Mouse (Mus musculus): ENCODE data around the gene Apoc2. TPM values are rescaled to one million over a fixed set of nuclear protein-coding genes. Genes with fewer than 3 reads are reported as not detected.
"Not testable (repeated sequence)": the region's sequence is repeated elsewhere in the genome, so short reads cannot be mapped to it uniquely, and the experiment has no call there.

Apoc2 gene
- polyA plus RNA-seq, 1 experiment from 2014 or later = not detected

GRCm38 (mm10) chr7:19688101-19688500, 10.4 kb upstream of the Apoc2 start:
- no peak overlapping the region for H3K4me3 ChIP-seq (replicated peaks)
- H3K36me3 ChIP-seq (replicated peaks) = no peaks in the 10 kb centered on the region
- H3K27me3 ChIP-seq = no peaks in the 10 kb centered on the region
- H3K4me2 ChIP-seq = no peak overlapping the region
- ATAC-seq (ENCODE audit: low FRiP score) = no peak
- 94% methylated on average over 10 of the region's 10 CpGs for WGBS
- no peaks in the 10 kb centered on the region for H3K9me3 ChIP-seq
- no peaks in the 10 kb centered on the region; the same call in 1 of the 2 replicates for H3K4me1 ChIP-seq
- no peak overlapping the region for H3K9ac ChIP-seq
- no peak overlapping the region for H3K27ac ChIP-seq

- not testable (repeated sequence) for H3K36me3 ChIP-seq (replicated peaks); H3K4me3 ChIP-seq (replicated peaks); H3K4me1 ChIP-seq; H3K27ac ChIP-seq; H3K27me3 ChIP-seq; H3K4me2 ChIP-seq; ATAC-seq (ENCODE audit: low FRiP score); H3K9ac ChIP-seq; H3K9me3 ChIP-seq
- WGBS = 70% methylated on average over 8 of the region's 8 CpGs
Observed at GRCm38 (mm10) chr7:19686927-19687583, 9.3 kb upstream of the Apoc2 start.

- Histone ChIP-seq H3K27ac (no peak overlapping the region), H3K27me3 (no peaks in the 10 kb centered on the region), H3K9me3 (no peaks in the 10 kb centered on the region), H3K9ac (no peak overlapping the region), H3K4me2 (no peak overlapping the region), H3K36me3 (replicated peaks) (no peaks in the 10 kb centered on the region), H3K4me1 (no peaks in the 10 kb centered on the region), H3K4me3 (replicated peaks) (no peak overlapping the region)
- 84% methylated on average over 6 of the region's 6 CpGs for WGBS
- no peak for ATAC-seq (ENCODE audit: low FRiP score)
Observed at GRCm38 (mm10) chr7:19686521-19686920, 8.8 kb upstream of the Apoc2 start.

GRCm38 (mm10) chr7:19685374-19685773, 7.6 kb upstream of the Apoc2 start:
- WGBS = 53% methylated on average over 4 of the region's 4 CpGs
- H3K4me1 ChIP-seq = no peaks in the 10 kb centered on the region
- H3K36me3 ChIP-seq (replicated peaks) = no peaks in the 10 kb centered on the region
- no peak overlapping the region for H3K27ac ChIP-seq
- no peaks in the 10 kb centered on the region for H3K27me3 ChIP-seq
- no peak overlapping the region for H3K4me2 ChIP-seq
- H3K9ac ChIP-seq = no peak overlapping the region
- no peaks in the 10 kb centered on the region for H3K9me3 ChIP-seq
- no peak for ATAC-seq (ENCODE audit: low FRiP score)
- H3K4me3 ChIP-seq (replicated peaks) = no peak overlapping the region

GRCm38 (mm10) chr7:19683771-19684201, 6.0 kb upstream of the Apoc2 start:
- Histone ChIP-seq H3K36me3 (replicated peaks) (no peaks in the 10 kb centered on the region), H3K4me1 (no peaks in the 10 kb centered on the region), H3K4me3 (replicated peaks) (no peak overlapping the region), H3K4me2 (no peak overlapping the region), H3K27me3 (no peaks in the 10 kb centered on the region), H3K9ac (no peak overlapping the region), H3K27ac (no peak overlapping the region), H3K9me3 (no peaks in the 10 kb centered on the region)
- WGBS = 85% methylated on average over 6 of the region's 6 CpGs
- ATAC-seq (ENCODE audit: low FRiP score) = no peak

GRCm38 (mm10) chr7:19682979-19683378, 5.2 kb upstream of the Apoc2 start:
- Histone ChIP-seq H3K4me3 (replicated peaks) (no peak overlapping the region), H3K27ac (no peak overlapping the region), H3K9ac (no peak overlapping the region), H3K27me3 (no peaks in the 10 kb centered on the region), H3K36me3 (replicated peaks) (no peaks in the 10 kb centered on the region), H3K4me2 (no peak overlapping the region), H3K4me1 (no peaks in the 10 kb centered on the region), H3K9me3 (no peaks in the 10 kb centered on the region)
- 71% methylated on average over 3 of the region's 3 CpGs for WGBS
- ATAC-seq (ENCODE audit: low FRiP score) = no peak

- WGBS = 70% methylated on average over 8 of the region's 8 CpGs
- no peak within 1 kb of the TSS for H3K27ac ChIP-seq
- H3K4me3 ChIP-seq (replicated peaks) = no peak within 1 kb of the TSS
- no peak within 1 kb of the TSS for H3K4me2 ChIP-seq
- no peak for ATAC-seq (ENCODE audit: low FRiP score)
- H3K9me3 ChIP-seq = no peaks in the 10 kb centered on the region
- H3K4me1 ChIP-seq = no peaks in the 10 kb centered on the region
- no peak within 1 kb of the TSS for H3K9ac ChIP-seq
- no peaks in the 10 kb centered on the region for H3K36me3 ChIP-seq (replicated peaks)
- H3K27me3 ChIP-seq = no peaks in the 10 kb centered on the region
Observed at GRCm38 (mm10) chr7:19681202-19681694, 3.5 kb upstream of the Apoc2 start, which contains the start of the genes Gm44805 and Apoc4. Gene Gm44805, minus strand, starts transcription at chr7:19681423. Gene Apoc4, minus strand, starts transcription at chr7:19681479.

- Histone ChIP-seq H3K27ac (no peak overlapping the region), H3K9me3 (no peaks in the 10 kb centered on the region), H3K36me3 (replicated peaks) (no peaks in the 10 kb centered on the region), H3K4me3 (replicated peaks) (no peak overlapping the region), H3K27me3 (no peaks in the 10 kb centered on the region), H3K4me1 (no peaks in the 10 kb centered on the region), H3K9ac (no peak overlapping the region), H3K4me2 (no peak overlapping the region)
- no peak for ATAC-seq (ENCODE audit: low FRiP score)
- 87% methylated on average over 2 of the region's 2 CpGs for WGBS
Observed at GRCm38 (mm10) chr7:19680702-19681101, 3.0 kb upstream of the Apoc2 start.

GRCm38 (mm10) chr7:19678901-19679300, 1.2 kb upstream of the Apoc2 start:
- no peak overlapping the region for H3K4me2 ChIP-seq
- H3K27ac ChIP-seq = no peak overlapping the region
- H3K4me3 ChIP-seq (replicated peaks) = no peak overlapping the region
- H3K27me3 ChIP-seq = no peaks in the 10 kb centered on the region
- WGBS = 89% methylated on average over 3 of the region's 3 CpGs
- no peak overlapping the region for H3K9ac ChIP-seq
- H3K36me3 ChIP-seq (replicated peaks) = no peaks in the 10 kb centered on the region
- H3K9me3 ChIP-seq = no peaks in the 10 kb centered on the region
- H3K4me1 ChIP-seq = no peaks in the 10 kb centered on the region
- ATAC-seq (ENCODE audit: low FRiP score) = no peak

GRCm38 (mm10) chr7:19676662-19677061, 1.1 kb downstream of the Apoc2 start:
- H3K4me2 ChIP-seq = no peak overlapping the region
- no peak overlapping the region for H3K9ac ChIP-seq
- 69% methylated on average over 1 of the region's 1 CpGs for WGBS
- H3K9me3 ChIP-seq = no peaks in the 10 kb centered on the region
- no peaks in the 10 kb centered on the region for H3K36me3 ChIP-seq (replicated peaks)
- H3K4me3 ChIP-seq (replicated peaks) = no peak overlapping the region
- no peaks in the 10 kb centered on the region for H3K4me1 ChIP-seq
- no peak for ATAC-seq (ENCODE audit: low FRiP score)
- no peaks in the 10 kb centered on the region for H3K27me3 ChIP-seq
- no peak overlapping the region for H3K27ac ChIP-seq

- 80% methylated on average over 10 of the region's 10 CpGs for WGBS
- Histone ChIP-seq H3K9me3 (no peaks in the 10 kb centered on the region), H3K4me3 (replicated peaks) (no peak overlapping the region), H3K36me3 (replicated peaks) (no peaks in the 10 kb centered on the region), H3K4me2 (no peak overlapping the region), H3K4me1 (no peaks in the 10 kb centered on the region), H3K27me3 (no peaks in the 10 kb centered on the region), H3K27ac (no peak overlapping the region), H3K9ac (no peak overlapping the region)
- ATAC-seq (ENCODE audit: low FRiP score) = no peak
Observed at GRCm38 (mm10) chr7:19675824-19676223, 1.9 kb downstream of the Apoc2 start.

GRCm38 (mm10) chr7:19673083-19673699, 4.5 kb downstream of the Apoc2 start:
- Histone ChIP-seq H3K9ac (no peak overlapping the region), H3K4me2 (no peak overlapping the region), H3K27me3 (no peaks in the 10 kb centered on the region), H3K36me3 (replicated peaks) (no peaks in the 10 kb centered on the region), H3K27ac (no peak overlapping the region), H3K9me3 (no peaks in the 10 kb centered on the region), H3K4me3 (replicated peaks) (no peak overlapping the region), H3K4me1 (0 out of 2 replicates have a peak, but pooled peaks cover 4% of the 10 kb centered on the region)
- ATAC-seq (ENCODE audit: low FRiP score) = no peak
- WGBS = 75% methylated on average over 14 of the region's 14 CpGs

GRCm38 (mm10) chr7:19671511-19671910, 6.2 kb downstream of the Apoc2 start:
- Histone ChIP-seq H3K9me3 (no peaks in the 10 kb centered on the region), H3K4me3 (replicated peaks) (no peak overlapping the region), H3K27ac (no peak overlapping the region), H3K4me1 (0 out of 2 replicates have a peak, but pooled peaks cover 4% of the 10 kb centered on the region), H3K4me2 (no peak overlapping the region), H3K9ac (no peak overlapping the region), H3K27me3 (0 out of 2 replicates have a peak, but pooled peaks cover 5% of the 10 kb centered on the region), H3K36me3 (replicated peaks) (no peaks in the 10 kb centered on the region)
- WGBS = 72% methylated on average over 10 of the region's 10 CpGs
- ATAC-seq (ENCODE audit: low FRiP score) = no peak

All from forebrain, embryonic 12.5 days (tissue).